Mouse (Mus musculus): ENCODE data around the gene Lrrc15. TPM values are rescaled to one million over a fixed set of nuclear protein-coding genes. Genes with fewer than 3 reads are reported as not detected.

Lrrc15 gene
- polyA plus RNA-seq, 1 experiment from 2014 or later, result 0.05 TPM

GRCm38 (mm10) chr16:30234077-30234476, 49.0 kb downstream of the Lrrc15 start:
- no peak overlapping the region for H3K4me3 ChIP-seq
- peaks cover 3% of the 10 kb centered on the region; the same call in 1 of the 2 replicates for H3K27me3 ChIP-seq
- 55% methylated on average over 8 of the region's 8 CpGs for WGBS
- H3K36me3 ChIP-seq, result no peaks in the 10 kb centered on the region
- no peak overlapping the region for H3K4me2 ChIP-seq (replicated peaks)
- ATAC-seq (replicated peaks), result no peak
- H3K4me1 ChIP-seq, result peaks cover 32% of the 10 kb centered on the region
- no peak overlapping the region for H3K9ac ChIP-seq (replicated peaks)
- H3K9me3 ChIP-seq, result no peaks in the 10 kb centered on the region
- no peak overlapping the region for H3K27ac ChIP-seq (replicated peaks)

GRCm38 (mm10) chr16:30231882-30232604, 51.0 kb downstream of the Lrrc15 start:
- ATAC-seq (replicated peaks), result no peak; the same call in 1 of the 2 replicates
- WGBS, result 25% methylated on average over 13 of the region's 13 CpGs
- peak overlapping the region; percentile 63 for H3K27ac ChIP-seq (replicated peaks)

GRCm38 (mm10) chr16:30227352-30227751, 55.7 kb downstream of the Lrrc15 start:
- Histone ChIP-seq H3K36me3 (no peaks in the 10 kb centered on the region), H3K27me3 (no peaks in the 10 kb centered on the region), H3K4me1 (peaks cover 11% of the 10 kb centered on the region), H3K9ac (replicated peaks) (no peak overlapping the region), H3K9me3 (no peaks in the 10 kb centered on the region), H3K27ac (replicated peaks) (no peak overlapping the region), H3K4me2 (replicated peaks) (no peak overlapping the region), H3K4me3 (no peak overlapping the region)
- no peak for ATAC-seq (replicated peaks)
- WGBS, result 68% methylated on average over 7 of the region's 7 CpGs

More at GRCm38 (mm10) chr16:30231882-30232604, 51.0 kb downstream of the Lrrc15 start:
- Histone ChIP-seq H3K9ac (replicated peaks) (no peak overlapping the region), H3K4me2 (replicated peaks) (no peak overlapping the region), H3K36me3 (no peaks in the 10 kb centered on the region), H3K9me3 (no peaks in the 10 kb centered on the region), H3K4me3 (no peak overlapping the region), H3K27me3 (peaks cover 3% of the 10 kb centered on the region; the same call in 1 of the 2 replicates), H3K4me1 (peaks cover 30% of the 10 kb centered on the region)

DNA sequence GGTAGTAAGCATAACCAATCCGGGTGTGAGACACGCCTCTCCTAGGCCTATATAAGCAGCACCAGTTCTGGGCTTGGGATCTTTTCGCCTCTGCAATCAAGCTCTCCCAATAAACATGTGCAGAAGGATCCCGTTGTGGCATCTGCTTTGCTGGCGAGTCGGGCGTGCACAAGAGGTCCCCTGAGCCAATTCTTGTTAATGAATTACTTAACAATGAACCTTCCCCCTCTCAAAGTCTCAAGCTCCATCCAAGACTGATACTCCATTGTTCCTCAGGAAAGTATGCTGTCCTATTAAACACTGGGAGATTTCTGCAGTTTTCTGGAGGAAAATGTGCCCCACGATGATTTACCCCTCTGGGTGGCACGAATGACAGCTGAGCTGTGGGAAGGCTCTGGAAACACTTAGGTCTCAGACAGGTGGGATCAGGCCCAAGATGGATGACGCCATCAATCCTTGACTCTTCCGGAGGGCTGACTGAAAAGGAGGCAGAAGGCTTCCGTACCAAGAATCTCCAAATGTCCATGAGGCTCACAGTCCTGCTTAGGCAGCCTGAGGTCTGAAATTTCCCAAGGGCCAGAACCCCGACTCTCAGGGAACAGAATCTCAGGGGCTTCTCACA, 61.8 kb downstream of the Lrrc15 start:
- Histone ChIP-seq H3K4me2 (replicated peaks) (no peak overlapping the region), H3K36me3 (no peaks in the 10 kb centered on the region), H3K4me1 (no peaks in the 10 kb centered on the region), H3K9ac (replicated peaks) (no peak overlapping the region), H3K27ac (replicated peaks) (no peak overlapping the region), H3K9me3 (no peaks in the 10 kb centered on the region), H3K27me3 (no peaks in the 10 kb centered on the region), H3K4me3 (no peak overlapping the region)
- no peak for ATAC-seq (replicated peaks)
- WGBS, result 75% methylated on average over 13 of the region's 13 CpGs

Other genes starting within 250 kb of the Lrrc15 start
- 16.4 and 18.8 TPM in 2 replicates for gene Hes1, start 218.9 kb downstream of the Lrrc15 start, polyA plus RNA-seq (2015; fragmentation: Nextera tagmentation; extraction: Ambion mirVana)
- gene Cpn2, start 15.8 kb downstream of the Lrrc15 start, polyA plus RNA-seq (2015; fragmentation: Nextera tagmentation; extraction: Ambion mirVana), result not detected in 2 replicates
- gene Gp5, start 27.5 kb upstream of the Lrrc15 start, polyA plus RNA-seq (2015; fragmentation: Nextera tagmentation; extraction: Ambion mirVana), result 0.27 and 0.29 TPM in 2 replicates
- gene Atp13a3, start 122.7 kb upstream of the Lrrc15 start, polyA plus RNA-seq (2015; fragmentation: Nextera tagmentation; extraction: Ambion mirVana), result 9.2 and 10.8 TPM in 2 replicates

Data from forebrain, embryonic 15.5 days (tissue).